Mouse (Mus musculus): Measurements from ENCODE around the gene Ppp1r14b.

GRCm38 (mm10) chr19:7017541-7018457 is 43.0 kb downstream of the Ppp1r14b start:
- no peak for TF ChIP-seq CTCF (IDR thresholded peaks at IDR 0.05)
- no peak for TF ChIP-seq EP300 (IDR thresholded peaks at IDR 0.05)

Measured in lung, postnatal 0 days (tissue).